Mouse (Mus musculus) limb, embryonic 12.5 days (tissue): ENCODE results near the gene Slc25a29. TPM values are rescaled to one million over a fixed set of nuclear protein-coding genes. Genes with fewer than 3 reads are reported as not detected.

Experiments used
- microRNA counts: library from miRNA; unstranded; fragments of <30 nt; microRNA quantifications from one replicate; lab custom pipeline; 2017
- microRNA-seq: library from miRNA; unstranded; fragments of <30 nt; microRNA quantifications from one replicate; pipeline ENCODE4, GENCODE M21; 2017
- polyA plus RNA-seq: library from polyadenylated mRNA; unstranded; fragments of >200 nt; fragmentation: Nextera tagmentation; extraction: Ambion mirVana; gene quantifications from 2 replicates; pipeline ENCODE4 v1.2.1, GENCODE M21; 2016

The Slc25a29 gene
- polyA plus RNA-seq, 1 experiment from 2014 or later: 15.2 TPM

MicroRNAs within 50 kb of the gene (microRNA counts, 519-probe panel; counts per million panel counts)
- microRNA mmu-miR-345-3p (lab: Ali Mortazavi, UCI) (not detected), microRNA mmu-miR-345-5p (lab: Ali Mortazavi, UCI) (3,929 counts per million, percentile 26 among the panel's probes with 10 or more counts)

Small RNA genes lying within 50 kb of the gene (microRNA-seq; reads per million reads assigned to microRNA genes)
- gene Mir345: 134 reads per million, percentile 56 among the genes with 10 or more reads in this experiment

Other genes starting within 250 kb of the Slc25a29 start
- 1.8 TPM in 2 replicates for gene Degs2, start 133.6 kb downstream of the Slc25a29 start, polyA plus RNA-seq
- 23.8 and 24.0 TPM in 2 replicates for gene Yy1, start 42.9 kb downstream of the Slc25a29 start, polyA plus RNA-seq
- gene Slc25a47, start 163 bp upstream of the Slc25a29 start, polyA plus RNA-seq: 15.5 and 18.0 TPM in 2 replicates
- 8.8 and 11.1 TPM in 2 replicates for gene Wdr25, start 57.7 kb upstream of the Slc25a29 start, polyA plus RNA-seq
- 97.0 and 98.2 TPM in 2 replicates for gene Wars, start 58.3 kb upstream of the Slc25a29 start, polyA plus RNA-seq
- gene Begain, start 232.3 kb upstream of the Slc25a29 start, polyA plus RNA-seq: 5.6 and 6.7 TPM in 2 replicates